Mouse (Mus musculus): ENCODE results near the gene Cpn1. TPM values are rescaled to one million over a fixed set of nuclear protein-coding genes. Genes with fewer than 3 reads are reported as not detected.

Cpn1 gene
- polyA plus RNA-seq (2014; fragmentation: Illumina TruSeq; extraction: RNeasy Lipid Tissue Mini Kit (QIAGEN cat#74804); ENCODE audit: low read depth, low replicate concordance): not detected

DNA sequence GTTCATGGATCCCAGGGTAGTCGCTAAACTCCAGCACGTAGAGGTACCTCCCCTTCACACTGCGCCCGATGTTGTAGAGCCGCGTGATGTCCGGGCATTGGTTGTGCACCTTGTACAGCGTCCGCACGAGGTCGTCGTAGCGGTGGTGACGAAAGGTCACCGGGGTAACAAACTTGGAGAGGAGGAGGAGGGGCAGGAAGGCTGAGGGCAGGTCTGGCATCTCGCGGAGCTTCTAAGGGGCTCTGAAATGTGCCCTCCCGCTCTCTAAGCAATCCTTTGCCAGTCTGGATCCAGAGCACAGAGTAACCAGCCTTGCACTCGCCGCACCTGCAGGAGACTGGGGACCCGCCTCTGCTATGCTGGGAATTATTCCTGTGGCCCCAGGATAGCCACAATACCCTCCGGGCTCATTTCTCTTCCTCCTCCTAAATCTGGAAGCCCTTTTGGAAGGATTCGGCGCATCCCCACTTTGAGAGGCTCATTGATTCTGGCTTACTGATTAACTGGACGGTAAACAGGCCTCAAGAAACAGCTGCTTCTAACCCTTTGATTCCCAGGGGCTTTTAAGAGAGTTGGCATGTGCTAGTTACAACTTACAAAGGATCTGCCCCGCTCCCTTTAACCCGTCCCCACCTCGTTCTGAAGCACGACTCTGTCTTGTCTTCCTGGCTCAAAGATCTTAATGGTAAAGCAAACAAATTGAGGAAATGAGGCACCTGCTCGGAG lies at the start of gene Cpn1:
Gene Cpn1 (minus strand): TSS at position 488 of the 726 bp plus-strand sequence.

DNA sequence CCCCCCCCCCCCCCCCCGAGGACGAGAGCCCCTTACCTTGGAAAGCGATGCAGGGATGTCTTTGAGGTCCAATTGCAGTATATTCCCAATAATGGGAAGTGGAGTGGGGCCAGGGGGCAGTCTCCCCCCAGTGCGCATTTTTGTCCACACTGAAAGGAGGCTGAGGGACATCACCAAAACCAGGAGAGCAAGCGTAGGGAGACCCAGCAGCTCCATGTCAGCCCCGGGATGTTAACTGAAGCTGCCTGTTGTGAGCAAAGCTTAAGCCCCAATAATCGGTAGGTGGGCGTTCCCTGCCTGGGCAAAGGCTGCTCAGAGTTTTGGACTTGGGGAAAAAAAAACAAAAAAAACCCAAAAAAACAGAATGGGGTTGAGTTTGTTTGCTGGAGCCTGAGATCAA lies 42.6 kb upstream of the Cpn1 start, which contains the start of gene Cyp2c23:
Gene Cyp2c23 (minus strand): TSS at position 237 of the 400 bp plus-strand sequence.

DNA sequence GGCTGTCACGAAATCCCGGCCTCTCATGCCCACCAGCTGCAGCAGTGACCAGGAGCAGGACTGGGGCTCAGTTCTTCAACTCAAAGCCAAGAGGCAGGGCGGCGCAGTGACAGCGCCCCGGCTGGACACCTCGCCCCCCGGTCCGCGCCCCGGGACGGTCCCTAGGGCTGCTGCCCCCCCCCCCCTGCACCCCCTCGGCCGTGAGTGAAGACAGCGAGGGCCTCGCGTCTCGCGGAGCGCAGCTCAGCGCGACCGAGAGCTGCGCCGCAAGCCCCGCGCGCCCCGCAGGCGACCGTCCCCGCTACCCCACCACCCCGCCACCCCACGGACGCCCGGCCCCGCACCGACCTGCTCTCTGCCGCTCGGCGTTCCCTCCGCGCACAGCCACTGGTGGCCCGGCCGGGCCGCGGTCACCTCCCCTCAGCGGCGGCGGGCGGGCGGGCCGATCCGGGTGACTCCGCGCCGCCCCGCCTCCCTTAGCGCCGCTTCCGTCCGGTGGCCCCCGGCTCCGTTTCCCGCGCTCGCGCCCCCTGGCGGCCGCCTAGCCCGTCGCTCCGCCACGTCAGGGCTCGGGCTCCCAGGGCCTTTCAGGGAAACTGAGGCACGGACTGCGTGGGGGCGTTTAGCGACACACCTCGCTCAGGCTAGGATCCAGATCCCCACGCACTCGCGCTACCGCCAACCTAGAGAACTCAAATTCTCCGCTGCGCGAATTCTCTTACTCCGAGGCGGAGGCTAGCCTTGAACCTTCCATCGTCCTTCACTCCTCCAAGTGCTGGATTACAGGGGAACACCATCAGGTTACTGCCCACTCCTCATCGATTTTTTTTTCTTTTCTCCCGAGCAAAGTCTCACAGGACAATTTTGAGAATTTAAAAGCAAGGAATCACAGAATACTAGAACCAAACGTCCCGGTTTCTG lies 46.3 kb downstream of the Cpn1 start, which contains the start of gene Dnmbp:
Gene Dnmbp (minus strand): TSS at position 423 of the 921 bp plus-strand sequence.

Other genes starting within 250 kb of the Cpn1 start
- 20.9 TPM for gene Cutc, start 233.6 kb downstream of the Cpn1 start, polyA plus RNA-seq (2014; fragmentation: Illumina TruSeq; extraction: RNeasy Lipid Tissue Mini Kit (QIAGEN cat#74804); ENCODE audit: low read depth, low replicate concordance)
- gene Cox15, start 233.6 kb downstream of the Cpn1 start, polyA plus RNA-seq (2014; fragmentation: Illumina TruSeq; extraction: RNeasy Lipid Tissue Mini Kit (QIAGEN cat#74804); ENCODE audit: low read depth, low replicate concordance): 41.7 TPM
- 0.47 TPM for gene Abcc2, start 204.4 kb downstream of the Cpn1 start, polyA plus RNA-seq (2014; fragmentation: Illumina TruSeq; extraction: RNeasy Lipid Tissue Mini Kit (QIAGEN cat#74804); ENCODE audit: low read depth, low replicate concordance)
- gene Dnmbp, start 46.4 kb downstream of the Cpn1 start, polyA plus RNA-seq (2014; fragmentation: Illumina TruSeq; extraction: RNeasy Lipid Tissue Mini Kit (QIAGEN cat#74804); ENCODE audit: low read depth, low replicate concordance): 2.7 TPM
- 0.70 TPM for gene Cyp2c23, start 42.7 kb upstream of the Cpn1 start, polyA plus RNA-seq (2014; fragmentation: Illumina TruSeq; extraction: RNeasy Lipid Tissue Mini Kit (QIAGEN cat#74804); ENCODE audit: low read depth, low replicate concordance)
- gene Erlin1, start 83.2 kb upstream of the Cpn1 start, polyA plus RNA-seq (2014; fragmentation: Illumina TruSeq; extraction: RNeasy Lipid Tissue Mini Kit (QIAGEN cat#74804); ENCODE audit: low read depth, low replicate concordance): 37.9 TPM
- 274 TPM for gene Chuk, start 120.9 kb upstream of the Cpn1 start, polyA plus RNA-seq (2014; fragmentation: Illumina TruSeq; extraction: RNeasy Lipid Tissue Mini Kit (QIAGEN cat#74804); ENCODE audit: low read depth, low replicate concordance)
- 27.5 TPM for gene Cwf19l1, start 149.3 kb upstream of the Cpn1 start, polyA plus RNA-seq (2014; fragmentation: Illumina TruSeq; extraction: RNeasy Lipid Tissue Mini Kit (QIAGEN cat#74804); ENCODE audit: low read depth, low replicate concordance)
- gene Bloc1s2, start 159.9 kb upstream of the Cpn1 start, polyA plus RNA-seq (2014; fragmentation: Illumina TruSeq; extraction: RNeasy Lipid Tissue Mini Kit (QIAGEN cat#74804); ENCODE audit: low read depth, low replicate concordance): 37.8 TPM
- not detected for gene Pkd2l1, start 205.9 kb upstream of the Cpn1 start, polyA plus RNA-seq (2014; fragmentation: Illumina TruSeq; extraction: RNeasy Lipid Tissue Mini Kit (QIAGEN cat#74804); ENCODE audit: low read depth, low replicate concordance)
- not detected for gene Scd3, start 216.7 kb upstream of the Cpn1 start, polyA plus RNA-seq (2014; fragmentation: Illumina TruSeq; extraction: RNeasy Lipid Tissue Mini Kit (QIAGEN cat#74804); ENCODE audit: low read depth, low replicate concordance)